Mouse (Mus musculus): ENCODE data around the gene Asb10.

- TF ChIP-seq MAX (IDR thresholded peaks at IDR 0.05): no peak
- no peak for TF ChIP-seq CTCF (IDR thresholded peaks at IDR 0.05; ENCODE audit: control insufficient read depth, insufficient read depth, insufficient read length)
- no peak for TF ChIP-seq CEBPB (IDR thresholded peaks at IDR 0.05; ENCODE audit: low read depth)
- no peak for TF ChIP-seq USF1 (IDR thresholded peaks at IDR 0.05; ENCODE audit: low read depth)
- no peak for TF ChIP-seq MYOG (IDR thresholded peaks at IDR 0.05; ENCODE audit: control insufficient read depth, extremely low read depth, insufficient read length)
- no peak for TF ChIP-seq MYOD1 (IDR thresholded peaks at IDR 0.05; ENCODE audit: control insufficient read depth, insufficient read length, low read depth)
- no peak for TF ChIP-seq FOSL1 (IDR thresholded peaks at IDR 0.05; ENCODE audit: insufficient read depth, low read length, poor library complexity, severe bottlenecking)
Measured at GRCm38 (mm10) chr5:24533391-24533790, 7.4 kb downstream of the Asb10 start.
